Mouse (Mus musculus) spleen, postnatal 36 days (tissue): ENCODE results near the gene Eya3.
A peak's percentile ranks its signal among the peaks of the same experiment; 100 is the strongest.

Experiments
- DNase-seq, 2 experiments: peaks; one replicate each; pipeline ENCODE4 v3.0.0; 2022; ENCODE audit warnings: low spot score in 2 of 2, mixed read lengths in 1 of 2

Gene Eya3

GRCm38 (mm10) chr4:132639191-132639713 lies 465 bp downstream of the Eya3 start:
- DNase-seq, result peak in 1 of 2 experiments; percentile 23

DNA sequence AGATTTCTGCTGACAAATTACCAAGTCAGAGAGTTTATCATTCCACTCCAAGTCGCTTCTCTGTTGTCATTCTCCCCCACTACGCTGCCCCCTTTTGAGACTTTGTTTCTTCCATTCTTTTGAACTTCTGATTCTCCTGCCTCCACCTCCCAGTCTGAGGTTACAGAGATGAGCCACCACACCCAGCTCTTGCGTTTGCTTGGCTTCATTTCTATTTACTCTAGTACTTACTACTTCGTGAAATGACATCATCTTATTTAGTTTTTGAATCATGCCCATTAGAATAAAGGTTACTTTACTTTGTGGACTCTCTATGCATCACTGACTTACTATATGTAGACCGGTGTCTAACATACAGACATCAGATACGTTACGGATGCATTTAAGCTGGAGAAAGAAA lies 8.7 kb downstream of the Eya3 start:
- no peak for DNase-seq

GRCm38 (mm10) chr4:132649271-132649999 lies 10.6 kb downstream of the Eya3 start:
- no peak for DNase-seq

GRCm38 (mm10) chr4:132652842-132653241 lies 14.1 kb downstream of the Eya3 start:
- no peak for DNase-seq

- no peak for DNase-seq
Observed at GRCm38 (mm10) chr4:132653799-132654198, 15.0 kb downstream of the Eya3 start.

DNA sequence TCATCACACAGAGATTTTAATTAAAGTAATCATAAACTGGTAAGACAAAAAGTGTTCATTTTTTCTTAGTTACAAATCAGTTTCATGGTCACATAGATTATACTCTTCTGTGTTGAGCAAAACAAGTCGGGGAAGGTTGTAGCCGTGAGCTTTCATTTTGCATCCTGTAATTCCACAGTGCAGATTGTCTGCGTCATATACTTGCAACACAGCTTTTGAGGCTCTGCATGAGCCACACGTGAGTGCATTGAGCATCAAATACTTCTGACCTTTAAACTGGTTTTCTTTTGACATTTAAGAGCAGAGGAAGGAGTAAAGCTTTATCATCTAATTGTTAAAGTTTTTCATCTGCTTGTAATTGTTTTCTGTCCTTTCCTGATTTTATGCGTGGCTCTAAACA lies 16.5 kb downstream of the Eya3 start:
- DNase-seq, result no peak

GRCm38 (mm10) chr4:132659106-132659505 lies 20.3 kb downstream of the Eya3 start:
- DNase-seq, result no peak

- DNase-seq, result no peak
Observed at GRCm38 (mm10) chr4:132672697-132673096, 33.9 kb downstream of the Eya3 start.

DNA sequence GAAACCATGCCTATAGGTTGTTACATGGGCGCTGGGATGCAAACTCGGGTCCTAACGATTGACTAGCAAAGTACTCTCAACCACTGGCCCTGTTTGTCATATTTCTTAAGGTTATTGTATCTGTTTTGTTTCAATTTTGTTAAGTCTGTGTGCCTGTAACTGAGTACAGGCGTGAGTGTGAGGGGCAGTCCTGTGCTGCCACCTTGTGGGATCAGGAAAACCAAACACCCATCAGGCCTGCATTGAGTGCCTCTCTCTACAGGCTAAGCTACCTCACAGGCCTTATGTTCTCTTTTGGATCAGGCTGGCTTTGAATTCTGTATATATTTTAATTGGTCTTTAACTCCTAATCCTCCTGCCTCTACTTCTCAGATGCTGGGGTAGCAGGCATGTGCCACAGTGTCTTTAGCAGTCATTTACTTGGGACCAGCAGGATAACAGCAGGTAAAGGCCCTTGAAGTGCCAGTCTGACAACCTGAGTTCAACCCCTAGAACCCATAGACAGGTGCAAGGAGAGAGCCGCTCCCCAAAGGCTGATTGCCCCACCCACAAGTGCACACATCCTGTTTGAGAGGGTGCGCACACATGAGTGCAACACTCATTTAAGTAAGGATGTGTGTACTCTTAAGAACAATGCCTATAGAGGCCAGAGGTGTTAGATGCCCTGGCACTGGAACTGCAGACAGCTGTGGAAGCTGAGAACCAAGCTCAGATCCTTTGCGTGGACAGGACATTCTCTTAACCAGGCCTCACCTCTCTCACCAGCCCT lies 38.2 kb downstream of the Eya3 start:
- peak; percentile 14 to 19 for DNase-seq

DNA sequence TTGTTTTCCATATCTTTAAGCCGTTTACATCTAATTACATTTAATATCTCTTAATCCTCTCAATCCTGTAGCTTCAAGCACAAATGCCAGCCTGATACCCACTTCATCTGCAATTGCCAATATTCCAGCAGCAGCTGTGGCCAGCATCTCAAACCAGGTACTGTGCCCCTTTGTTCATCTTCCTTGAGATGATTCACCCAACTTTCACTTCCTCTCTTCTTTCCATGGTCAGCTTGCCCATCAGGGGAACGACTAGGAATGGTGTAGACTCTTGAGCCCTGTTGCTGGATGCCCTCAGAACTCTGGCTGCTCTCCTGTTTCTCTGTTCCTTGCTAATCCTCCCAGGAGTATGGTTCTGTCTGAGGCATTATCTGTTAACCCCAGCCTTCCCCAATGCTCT lies 50.8 kb downstream of the Eya3 start:
- DNase-seq, result no peak

DNA sequence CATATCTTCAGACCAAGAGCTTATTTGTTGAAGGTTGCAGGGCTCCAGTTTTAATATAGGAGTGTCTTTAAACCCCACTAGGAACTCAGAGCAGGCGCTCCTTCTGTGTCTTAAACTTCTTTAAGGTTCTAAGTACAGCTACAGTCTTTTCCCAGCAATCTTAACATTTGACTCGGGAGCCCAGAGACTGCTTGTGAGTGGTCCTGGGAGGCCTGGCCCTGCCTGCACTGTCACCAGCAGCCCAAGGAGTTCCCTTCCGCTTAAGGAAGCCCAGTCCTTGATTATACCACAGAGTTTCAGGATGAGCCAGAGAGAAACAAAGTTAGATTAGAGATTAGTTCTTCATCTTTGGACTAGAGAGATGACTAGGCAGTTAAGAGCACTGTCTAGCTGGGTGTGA lies 54.6 kb downstream of the Eya3 start:
- no peak for DNase-seq

- no peak for DNase-seq
Observed at GRCm38 (mm10) chr4:132702076-132702475, 63.3 kb downstream of the Eya3 start.

DNA sequence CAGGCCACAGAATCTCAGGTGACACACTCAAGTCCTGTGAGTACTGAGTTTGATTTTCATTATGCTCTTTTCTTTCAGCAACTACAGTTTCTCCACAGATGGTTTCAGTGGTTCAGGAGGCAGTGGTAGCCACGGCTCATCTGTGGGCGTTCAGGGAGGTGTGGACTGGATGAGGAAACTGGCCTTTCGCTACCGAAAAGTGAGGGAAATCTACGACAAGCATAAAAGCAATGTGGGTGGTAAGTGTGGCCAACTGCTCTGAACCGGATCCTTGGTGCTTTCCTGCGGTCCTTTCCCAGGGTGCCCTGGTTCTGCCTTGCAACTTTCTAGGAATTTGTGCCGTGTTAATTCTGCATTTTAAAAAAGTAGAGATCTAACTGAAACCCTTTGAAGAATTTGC lies 68.1 kb downstream of the Eya3 start:
- DNase-seq, result no peak

- no peak for DNase-seq
Observed at GRCm38 (mm10) chr4:132713181-132713580, 74.4 kb downstream of the Eya3 start.

DNA sequence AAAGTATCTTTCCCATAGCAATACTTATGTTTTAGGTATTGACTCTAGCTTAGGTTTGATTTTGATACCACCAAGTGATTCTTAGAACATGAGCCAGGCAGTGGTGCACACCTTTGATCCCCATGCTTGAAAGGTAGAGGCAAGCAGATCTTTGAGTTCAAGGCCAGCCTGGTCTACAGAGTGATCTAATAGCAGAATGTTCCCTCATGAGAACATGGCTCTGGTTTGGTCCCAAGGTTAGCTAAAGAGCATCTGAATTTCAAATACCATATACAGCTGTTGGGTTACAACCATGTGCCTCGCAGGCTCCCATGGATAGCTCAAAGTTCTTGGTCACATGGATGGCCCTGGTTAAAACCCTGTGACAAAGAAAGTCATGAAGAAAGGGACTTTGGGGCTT lies 79.5 kb downstream of the Eya3 start:
- no peak for DNase-seq

GRCm38 (mm10) chr4:132728233-132728632 lies 89.4 kb downstream of the Eya3 start:
- no peak for DNase-seq

DNA sequence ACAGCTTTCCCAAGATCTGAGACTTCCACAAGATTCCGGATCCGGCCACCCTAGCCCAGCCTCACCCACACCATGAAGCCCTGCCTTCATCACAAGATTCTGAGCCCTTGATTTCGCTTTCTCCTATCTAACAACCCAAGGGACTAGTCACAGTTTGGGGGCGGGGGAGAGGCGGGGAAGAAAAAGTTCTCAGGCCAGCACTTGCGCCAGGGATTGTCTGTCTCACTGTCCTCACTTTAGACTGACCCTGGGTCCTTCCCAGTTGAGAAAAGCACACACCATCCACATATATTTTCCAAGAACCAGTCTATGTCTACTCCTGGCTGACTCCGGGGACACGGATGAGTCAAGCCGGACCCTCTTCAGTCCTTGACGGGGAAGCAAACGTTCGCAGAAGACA lies 92.8 kb downstream of the Eya3 start:
- DNase-seq, result no peak

DNA sequence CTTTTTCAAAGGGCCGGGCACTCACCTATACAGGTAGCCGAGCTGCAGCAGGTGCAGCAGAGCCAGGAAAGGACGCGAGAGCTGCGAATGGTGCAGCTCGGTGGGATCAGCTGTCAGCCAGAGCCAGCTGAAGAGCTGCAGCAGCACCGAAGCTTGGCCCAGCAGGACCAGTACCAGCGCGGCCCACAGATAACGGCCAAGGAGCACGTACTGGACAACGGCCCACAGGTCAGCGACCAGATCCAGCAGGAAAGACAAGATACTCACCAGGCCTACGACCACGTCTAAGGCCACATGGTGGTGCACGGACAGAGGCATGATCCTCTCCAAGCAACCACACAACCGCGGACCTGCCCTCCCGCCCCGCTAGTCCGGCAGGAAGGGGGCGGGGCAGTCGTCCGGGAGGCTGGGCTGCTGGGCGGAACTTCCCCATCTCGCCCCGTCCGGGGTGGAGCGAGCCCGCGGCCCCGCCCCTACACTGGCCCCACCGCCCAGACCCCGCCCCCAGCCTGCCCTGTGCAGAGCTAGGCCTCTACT lies 93.4 kb downstream of the Eya3 start, which contains the start of gene Xkr8:
Gene Xkr8, minus strand, starts transcription at position 399 of the 537 bp plus-strand sequence.
- DNase-seq, result peak; percentile 92 to 93

DNA sequence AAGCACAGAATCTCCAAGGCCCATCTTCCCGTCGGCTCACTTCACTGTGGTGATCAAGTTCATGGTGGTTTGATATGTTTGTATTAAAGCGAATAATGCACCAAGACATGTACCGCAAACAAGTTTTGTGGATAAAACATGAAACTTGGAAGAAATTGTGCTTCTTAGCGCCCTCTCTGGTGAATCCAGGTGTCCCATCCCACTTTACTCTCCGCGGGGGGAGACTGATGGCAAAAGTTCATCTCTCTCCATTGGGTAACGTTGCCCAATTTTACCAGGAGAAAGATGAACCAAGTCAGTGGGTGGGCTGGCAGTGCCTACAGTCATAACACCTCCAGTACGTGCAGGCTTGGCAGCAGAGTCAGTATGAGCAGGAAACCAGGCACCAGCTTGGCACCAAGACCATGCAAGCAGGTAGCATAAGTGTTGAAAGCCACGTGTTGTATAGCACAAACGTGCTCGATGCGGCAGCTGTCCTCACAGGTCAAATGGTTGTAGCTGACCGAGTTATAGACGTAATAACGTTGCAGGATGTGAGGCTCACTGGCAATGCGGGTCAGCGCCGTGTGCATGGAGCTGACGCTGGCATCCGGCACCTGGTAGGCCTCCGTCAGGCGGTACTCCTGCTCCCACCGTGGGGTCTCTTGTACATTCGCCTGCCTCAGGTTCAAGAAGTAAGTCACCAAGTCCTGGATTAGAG lies 94.4 kb downstream of the Eya3 start:
- no peak for DNase-seq

- DNase-seq, result no peak
Observed at GRCm38 (mm10) chr4:132734766-132735165, 96.0 kb downstream of the Eya3 start.

DNA sequence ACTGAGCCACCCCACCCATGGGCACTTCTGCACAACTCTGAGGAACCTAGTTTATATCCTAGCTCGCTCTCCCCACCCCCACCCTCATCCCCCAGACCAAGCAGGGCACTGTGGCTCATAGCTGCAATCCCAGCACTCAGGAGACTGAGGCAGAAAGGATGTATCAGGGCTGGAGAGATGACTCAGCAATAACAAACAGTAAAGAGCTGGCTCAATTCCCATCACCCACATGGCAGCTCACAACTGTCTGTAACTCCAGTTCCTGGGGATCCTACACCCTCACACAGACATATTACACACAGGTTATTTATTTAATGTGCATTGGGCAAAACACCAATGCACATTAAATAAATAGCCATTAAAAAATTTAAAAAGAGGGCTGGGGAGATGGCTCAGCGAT lies 96.6 kb downstream of the Eya3 start:
- no peak for DNase-seq

DNA sequence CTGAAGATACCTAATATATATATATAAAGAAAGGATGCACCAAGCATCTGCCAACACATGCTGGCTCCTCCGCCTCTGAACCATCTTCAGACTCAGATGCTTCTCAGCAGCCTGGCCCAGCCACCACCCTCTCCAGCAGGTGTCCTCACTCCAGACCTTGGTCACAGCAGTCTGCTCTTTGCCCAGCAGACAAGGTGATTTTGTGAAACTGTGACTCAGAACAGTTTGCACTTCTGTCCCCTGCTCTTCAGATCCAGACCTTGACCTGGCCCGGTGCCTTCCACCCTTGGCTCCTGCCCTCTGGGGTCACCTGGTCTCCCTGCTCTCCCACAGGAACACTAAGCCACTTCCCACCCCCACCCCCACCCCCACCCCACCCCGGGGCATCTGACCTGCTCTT lies 97.1 kb downstream of the Eya3 start:
- no peak for DNase-seq
